Mouse (Mus musculus) heart, embryonic 15.5 days (tissue): ENCODE results near the gene Nkapd1. TPM values are rescaled to one million over a fixed set of nuclear protein-coding genes. Genes with fewer than 3 reads are reported as not detected.

Experiments used
- ATAC-seq: fragments of 200-750 bp; cut with Nextera tagmentation; replicated peaks from 2 replicates; pipeline ENCODE4 v1.8.0; 2017; ENCODE audit warnings: low read depth, moderate TSS enrichment; ENCODE audit not compliant: insufficient number of reproducible peaks, insufficient read depth, low FRiP score
- H3K27ac ChIP-seq: fragments of 300-500 bp; sonication (generic); 2 replicates; pipeline ENCODE4 v1.5.1; 2015; ENCODE audit warnings: mild to moderate bottlenecking, inconsistent platforms
- H3K27me3 ChIP-seq: fragments of 300-500 bp; sonication (generic); 2 replicates; pipeline ENCODE4 v1.6.1; 2015; ENCODE audit warnings: inconsistent platforms
- H3K36me3 ChIP-seq: fragments of 300-500 bp; sonication (generic); 2 replicates; pipeline ENCODE4 v1.6.1; 2015; ENCODE audit warnings: mild to moderate bottlenecking, inconsistent platforms
- H3K4me1 ChIP-seq: fragments of 300-500 bp; sonication (generic); replicated peaks from 2 replicates; pipeline ENCODE4 v1.6.1; 2015; ENCODE audit warnings: inconsistent platforms
- H3K4me2 ChIP-seq: fragments of 300-500 bp; sonication (generic); 2 replicates; pipeline ENCODE4 v1.6.1; 2015; ENCODE audit warnings: inconsistent platforms, mild to moderate bottlenecking, moderate library complexity
- H3K4me3 ChIP-seq: fragments of 300-500 bp; sonication (generic); 2 replicates; pipeline ENCODE4 v1.5.1; 2015; ENCODE audit warnings: mild to moderate bottlenecking, inconsistent platforms
- H3K9ac ChIP-seq: fragments of 300-500 bp; sonication (generic); 2 replicates; pipeline ENCODE4 v1.6.1; 2015; ENCODE audit warnings: mild to moderate bottlenecking, inconsistent platforms
- H3K9me3 ChIP-seq: fragments of 300-500 bp; sonication (generic); replicated peaks from 2 replicates; pipeline ENCODE4 v1.6.1; 2016; ENCODE audit warnings: inconsistent platforms
- WGBS: fragments of 180-500 bp; shearing (Covaris S2); methylation state at CpG from one replicate; pipeline ENCODE4 v1.1.7; 2015; ENCODE audit warnings: mixed read lengths; 5-methylcytosine and 5-hydroxymethylcytosine counted together
- polyA plus RNA-seq: library from polyadenylated mRNA; unstranded; fragments of >200 nt; fragmentation: Nextera tagmentation; extraction: Ambion mirVana; gene quantifications from 2 replicates; pipeline ENCODE4 v1.2.1, GENCODE M21; 2015

Gene Nkapd1
- polyA plus RNA-seq, 1 experiment from 2014 or later: 16.4 TPM

- Histone ChIP-seq H3K36me3 (no peaks in the 10 kb centered on the region), H3K4me2 (no peak overlapping the region), H3K4me3 (no peak overlapping the region), H3K27ac (no peak overlapping the region), H3K9me3 (no peaks in the 10 kb centered on the region), H3K27me3 (no peaks in the 10 kb centered on the region), H3K4me1 (no peaks in the 10 kb centered on the region), H3K9ac (no peak overlapping the region)
- ATAC-seq: no peak
- WGBS: 57% methylated on average over 7 of the region's 7 CpGs
These were observed 52.1 kb downstream of the Nkapd1 start for GRCm38 (mm10) chr9:50565173-50565572.

DNA sequence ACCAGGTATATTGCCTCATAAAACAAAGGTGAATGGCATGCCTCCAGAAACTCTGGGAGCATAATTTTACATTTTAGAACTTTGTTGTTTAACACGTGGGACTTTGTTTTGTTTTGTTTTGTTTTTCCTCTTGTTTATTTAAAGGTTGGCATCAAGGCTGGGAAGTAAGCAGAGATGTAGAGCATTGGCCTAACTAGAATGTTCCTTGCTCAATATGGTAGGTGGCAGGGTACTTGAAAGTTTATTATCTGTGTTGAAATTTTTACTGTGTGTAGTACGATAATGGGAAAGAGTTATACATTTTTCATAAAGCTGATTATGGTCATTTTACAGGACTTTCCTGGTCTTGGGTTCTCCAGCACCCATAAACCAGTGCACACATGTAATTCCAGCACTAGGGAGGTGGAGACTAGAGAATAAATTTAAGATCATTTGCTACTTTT lies 55.3 kb downstream of the Nkapd1 start:
- Histone ChIP-seq H3K9me3 (no peaks in the 10 kb centered on the region), H3K4me3 (no peak overlapping the region), H3K27ac (no peak overlapping the region), H3K4me1 (no peaks in the 10 kb centered on the region), H3K9ac (no peak overlapping the region), H3K36me3 (no peaks in the 10 kb centered on the region), H3K27me3 (0 out of 2 replicates have a peak, but pooled peaks cover 3% of the 10 kb centered on the region), H3K4me2 (no peak overlapping the region)
- ATAC-seq: no peak
- 73% methylated on average over 2 of the region's 2 CpGs for WGBS

- Histone ChIP-seq H3K36me3 (no peaks in the 10 kb centered on the region), H3K4me2 (no peak within 1 kb of the TSS), H3K4me3 (no peak within 1 kb of the TSS), H3K27me3 (0 out of 2 replicates have a peak, but pooled peaks cover 3% of the 10 kb centered on the region), H3K9ac (no peak within 1 kb of the TSS), H3K9me3 (no peaks in the 10 kb centered on the region), H3K27ac (no peak within 1 kb of the TSS), H3K4me1 (no peaks in the 10 kb centered on the region)
- WGBS: 84% methylated on average over 38 of the region's 38 CpGs
- no peak for ATAC-seq
These were observed 55.9 kb downstream of the Nkapd1 start, which contains the start of gene Tex12 for GRCm38 (mm10) chr9:50561145-50561917. Gene Tex12, minus strand, starts transcription at chr9:50561325.

Other genes with a start within 250 kb of the Nkapd1 start
- 0.45 and 1.4 TPM in 2 replicates for gene Plet1, start 122.9 kb downstream of the Nkapd1 start, polyA plus RNA-seq
- gene Pts, start 88.7 kb downstream of the Nkapd1 start, polyA plus RNA-seq: 82.3 and 83.6 TPM in 2 replicates
- gene Il18, start 62.6 kb downstream of the Nkapd1 start, polyA plus RNA-seq: 3.1 and 3.4 TPM in 2 replicates
- 0.13 and 0.25 TPM in 2 replicates for gene Bco2, start 62.3 kb downstream of the Nkapd1 start, polyA plus RNA-seq
- gene Tex12, start 56.1 kb downstream of the Nkapd1 start, polyA plus RNA-seq: not detected in 2 replicates
- gene Sdhd, start 13.7 kb downstream of the Nkapd1 start, polyA plus RNA-seq: 661 and 746 TPM in 2 replicates
- gene Timm8b, start 13.6 kb downstream of the Nkapd1 start, polyA plus RNA-seq: 216 and 279 TPM in 2 replicates
- 2.1 and 2.6 TPM in 2 replicates for gene Pih1d2, start 143 bp downstream of the Nkapd1 start, polyA plus RNA-seq
- 125 and 140 TPM in 2 replicates for gene Dlat, start 42.3 kb upstream of the Nkapd1 start, polyA plus RNA-seq
- gene Dixdc1, start 122.1 kb upstream of the Nkapd1 start, polyA plus RNA-seq: 9.1 and 9.2 TPM in 2 replicates
- gene 2310030G06Rik, start 129.1 kb upstream of the Nkapd1 start, polyA plus RNA-seq: 8.7 and 9.2 TPM in 2 replicates
- 978 and 1,330 TPM in 2 replicates for gene Cryab, start 133.9 kb upstream of the Nkapd1 start, polyA plus RNA-seq
- 236 and 268 TPM in 2 replicates for gene Hspb2, start 134.9 kb upstream of the Nkapd1 start, polyA plus RNA-seq
- gene Fdxacb1, start 150.8 kb upstream of the Nkapd1 start, polyA plus RNA-seq: 7.6 and 10.2 TPM in 2 replicates
- gene Alg9, start 157.6 kb upstream of the Nkapd1 start, polyA plus RNA-seq: 20.7 and 29.7 TPM in 2 replicates
- gene 1110032A03Rik, start 158.1 kb upstream of the Nkapd1 start, polyA plus RNA-seq: 24.4 and 25.1 TPM in 2 replicates
- gene Ppp2r1b, start 227.8 kb upstream of the Nkapd1 start, polyA plus RNA-seq: 33.4 and 42.5 TPM in 2 replicates